Mouse (Mus musculus) lung, postnatal 36 days (tissue): ENCODE data around the gene Agt.

ENCODE experiments used
- DNase-seq: peaks from one replicate; pipeline ENCODE4 v3.0.0; 2022; ENCODE audit warnings: mixed read lengths

Agt gene

GRCm38 (mm10) chr8:124569593-124569992 lies at the start of gene Agt:
Gene Agt, minus strand, starts transcription at chr8:124569706.
- DNase-seq: peak; percentile 20

DNA sequence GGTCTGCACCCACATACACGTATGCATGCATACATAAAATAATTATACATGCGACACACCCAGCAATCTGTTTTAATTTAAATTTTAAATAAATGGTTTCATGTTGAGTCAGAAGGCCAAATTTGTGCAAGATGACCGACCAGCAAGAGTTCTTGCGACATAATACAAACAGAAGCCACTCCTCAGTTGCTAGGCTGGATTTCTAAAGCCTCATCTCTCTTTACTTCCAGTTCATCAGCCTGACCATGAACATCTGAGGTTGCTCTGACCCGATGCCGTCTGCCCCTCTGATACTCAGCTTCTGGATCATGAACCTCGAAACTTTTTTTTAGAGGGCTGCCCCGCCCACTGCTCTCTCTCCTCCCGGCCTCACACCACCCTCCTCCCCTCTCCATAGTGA lies 48.7 kb upstream of the Agt start:
- peak; percentile 58 for DNase-seq

DNA sequence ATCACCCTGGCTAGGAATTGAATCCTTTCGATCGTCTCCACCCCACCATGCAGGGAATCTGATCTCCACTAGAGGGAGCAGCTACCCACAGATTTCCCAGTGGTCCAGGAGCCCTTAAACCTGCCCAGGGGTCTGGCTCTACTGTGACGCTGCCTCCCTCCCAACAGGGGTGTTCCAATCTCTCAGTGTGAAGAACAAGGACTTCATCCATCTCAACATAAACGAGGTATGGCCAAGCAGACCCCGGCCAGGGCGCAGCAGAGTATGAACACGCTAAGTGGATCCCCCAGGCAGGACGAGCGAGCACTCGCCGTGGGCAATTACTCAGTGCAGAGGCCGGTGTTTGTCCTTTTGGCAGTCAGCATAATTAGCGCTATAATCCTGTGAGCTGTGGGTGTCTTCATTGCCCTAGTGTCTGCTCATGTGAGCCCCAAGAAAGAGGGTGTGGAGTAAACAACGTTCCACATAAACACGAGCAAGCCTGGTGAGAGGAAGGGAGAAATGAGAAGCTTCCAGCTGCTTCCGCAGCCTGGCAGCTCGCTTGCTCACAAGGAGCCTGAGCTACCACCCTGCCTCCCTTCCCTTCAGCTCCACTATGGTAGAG lies 47.9 kb upstream of the Agt start:
- DNase-seq: peak; percentile 87

GRCm38 (mm10) chr8:124614325-124614724 lies 44.8 kb upstream of the Agt start:
- no peak for DNase-seq

DNA sequence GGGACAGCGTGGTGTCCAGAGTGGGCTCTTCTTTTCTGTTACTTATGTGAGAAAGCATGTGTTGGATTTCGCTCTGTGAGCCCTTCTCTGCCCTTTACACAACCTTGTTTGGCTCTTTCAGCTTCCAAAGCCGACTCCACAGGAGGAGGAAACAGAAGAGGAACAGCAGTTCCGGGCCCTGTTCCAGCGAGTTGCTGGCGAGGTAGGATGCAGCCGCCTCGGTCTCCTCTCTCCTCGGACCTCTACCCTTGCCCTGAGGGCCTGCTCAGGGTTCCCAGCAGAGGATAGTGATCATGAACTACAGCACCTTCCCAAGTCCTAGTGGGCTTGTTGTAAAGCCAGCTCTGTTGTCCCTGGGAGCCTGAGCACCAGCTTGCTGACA lies 39.5 kb upstream of the Agt start:
- no peak for DNase-seq

- DNase-seq: peak; percentile 6
Observed at GRCm38 (mm10) chr8:124608239-124608971, 38.9 kb upstream of the Agt start.

DNA sequence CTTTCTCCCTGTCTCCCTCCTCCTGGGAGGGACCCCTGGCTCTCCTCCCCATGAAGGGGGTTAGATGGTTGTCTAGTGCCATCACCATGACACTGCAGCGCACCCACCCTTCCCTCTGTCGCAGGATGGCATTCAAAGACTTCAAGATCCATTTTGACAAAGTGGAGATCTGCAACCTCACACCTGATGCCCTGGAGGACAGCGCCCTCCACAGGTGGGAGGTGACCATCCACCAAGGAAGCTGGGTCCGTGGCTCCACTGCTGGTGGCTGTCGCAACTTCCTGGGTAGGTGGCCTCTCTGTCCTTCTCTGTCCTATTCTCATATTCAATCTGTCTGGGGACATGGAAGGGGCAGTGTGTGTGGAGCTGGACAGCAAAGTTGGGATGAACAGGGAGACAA lies 34.6 kb upstream of the Agt start:
- no peak for DNase-seq

DNA sequence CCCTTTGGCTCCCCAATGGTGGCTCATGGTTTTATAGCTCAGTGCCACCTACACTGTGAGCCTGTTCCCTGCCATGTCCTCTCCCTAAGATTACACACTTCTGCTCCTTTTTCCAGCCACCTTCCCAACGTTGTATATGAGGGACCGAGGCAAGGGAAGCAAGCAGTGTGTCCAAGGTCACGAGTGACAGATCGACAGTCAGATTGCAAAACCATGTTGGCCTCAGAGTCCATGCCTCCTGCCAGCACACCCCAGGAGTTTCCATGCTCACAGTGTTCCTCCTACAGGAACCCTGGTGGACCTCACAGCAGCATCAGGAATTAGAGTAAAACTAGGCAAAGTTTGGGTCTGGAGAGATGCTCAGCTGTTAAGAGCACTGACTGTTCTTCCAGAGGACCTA lies 19.9 kb upstream of the Agt start:
- no peak for DNase-seq

- DNase-seq: peak; percentile 10
Observed at GRCm38 (mm10) chr8:124586556-124586955, 17.1 kb upstream of the Agt start.

DNA sequence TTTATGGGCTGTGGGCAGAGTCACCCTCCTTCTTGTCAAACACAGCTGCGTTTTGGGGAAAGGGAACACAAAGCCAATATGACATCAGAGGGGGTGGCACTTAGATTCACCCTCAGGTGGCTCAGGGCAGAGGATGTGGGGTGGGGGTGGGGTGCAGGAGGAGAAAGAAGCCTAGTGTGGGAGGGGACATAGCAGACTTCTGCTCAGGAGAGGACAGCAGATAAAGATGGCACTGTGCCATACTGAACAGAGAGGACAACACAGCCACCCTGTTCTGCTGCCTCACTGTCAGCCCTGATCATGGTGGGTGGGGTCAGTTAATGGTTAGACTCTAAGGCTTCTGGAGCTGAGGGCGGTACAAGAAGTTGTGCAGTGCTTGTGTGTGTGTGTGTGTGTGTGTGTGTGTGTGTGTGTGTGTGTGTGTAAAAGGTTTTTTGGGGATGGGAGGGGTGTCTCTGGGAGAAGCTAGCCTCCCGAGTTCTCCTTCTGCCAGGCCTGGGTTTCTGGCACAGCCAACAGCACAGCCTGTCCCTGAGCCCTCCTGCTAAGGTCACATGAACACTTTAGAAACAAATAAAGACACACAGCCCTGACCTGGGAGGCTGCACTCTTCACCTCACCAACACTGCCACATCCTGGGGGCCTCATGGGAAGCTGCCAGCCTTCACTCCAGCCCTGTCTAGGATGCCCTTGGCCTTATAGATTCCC lies 16.4 kb upstream of the Agt start:
- peak; percentile 36 for DNase-seq

GRCm38 (mm10) chr8:124576751-124577150 lies 7.2 kb upstream of the Agt start:
- peak; percentile 32 for DNase-seq

DNA sequence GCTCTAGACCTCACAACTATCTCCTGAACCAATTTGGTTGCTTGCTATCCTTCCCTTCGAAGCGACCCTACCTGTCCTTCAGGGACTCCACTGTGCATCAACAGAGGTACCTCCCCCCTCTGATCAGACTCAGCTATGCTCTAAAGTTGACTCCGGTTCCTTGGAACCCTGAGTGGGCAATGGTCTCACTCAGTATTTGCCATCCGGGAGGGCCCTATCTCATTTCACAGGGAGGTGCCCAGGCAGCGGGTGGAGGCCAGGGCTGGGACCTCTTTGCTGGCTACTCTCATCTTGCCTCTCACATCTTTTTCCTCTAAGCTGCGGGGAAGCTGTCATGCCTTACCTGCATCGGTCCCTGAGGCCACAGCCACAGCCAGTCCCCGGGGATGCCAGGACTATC lies 6.3 kb upstream of the Agt start, which contains the start of gene Capn9:
TSS of gene Capn9 (plus strand) at position 301 of the 400 bp plus-strand sequence.
- no peak for DNase-seq

GRCm38 (mm10) chr8:124573552-124574340 lies 4.2 kb upstream of the Agt start:
- DNase-seq: peak; percentile 93

DNA sequence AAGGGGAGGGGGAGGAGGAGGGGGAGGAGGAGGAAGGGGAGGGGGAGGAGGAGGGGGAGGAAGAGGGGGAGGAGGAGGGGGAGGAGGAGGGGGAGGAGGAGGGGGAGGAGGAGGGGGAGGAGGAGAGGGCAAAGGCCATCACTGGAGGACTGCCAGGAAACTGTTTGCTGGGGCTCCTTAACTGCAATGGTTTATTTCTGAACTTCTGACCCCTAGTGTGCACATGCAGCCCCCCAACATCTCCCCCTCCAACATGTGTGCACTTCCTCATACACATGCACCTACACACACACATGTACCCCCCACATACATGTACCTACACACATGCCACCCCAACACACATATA lies 2.9 kb upstream of the Agt start:
- DNase-seq: no peak

GRCm38 (mm10) chr8:124571732-124572429 lies 2.4 kb upstream of the Agt start:
- DNase-seq: no peak

GRCm38 (mm10) chr8:124569100-124569499 lies 406 bp downstream of the Agt start:
- DNase-seq: no peak

GRCm38 (mm10) chr8:124567584-124567983 lies 1.9 kb downstream of the Agt start:
- peak; percentile 25 for DNase-seq

GRCm38 (mm10) chr8:124567126-124567525 lies 2.4 kb downstream of the Agt start:
- DNase-seq: no peak

DNA sequence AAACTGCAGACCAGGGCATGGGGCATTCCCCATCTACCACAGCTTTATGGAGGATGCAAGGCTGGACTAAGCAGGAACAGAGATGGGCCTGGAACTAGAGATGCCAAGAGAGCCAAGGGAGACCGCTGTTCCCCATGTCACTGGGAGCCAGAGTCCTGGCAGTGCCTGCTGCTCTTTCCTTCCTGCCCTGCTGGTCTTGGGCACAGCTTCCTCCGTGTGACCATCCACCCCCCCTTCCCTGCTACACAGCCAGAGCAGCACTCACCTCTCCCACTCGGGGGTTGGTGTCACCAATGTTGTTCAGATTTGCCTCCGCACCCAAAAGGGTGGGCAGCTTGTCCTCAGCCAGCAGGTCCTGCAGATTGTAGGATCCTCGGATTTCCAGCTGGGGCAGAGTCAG lies 12.0 kb downstream of the Agt start:
- no peak for DNase-seq

DNA sequence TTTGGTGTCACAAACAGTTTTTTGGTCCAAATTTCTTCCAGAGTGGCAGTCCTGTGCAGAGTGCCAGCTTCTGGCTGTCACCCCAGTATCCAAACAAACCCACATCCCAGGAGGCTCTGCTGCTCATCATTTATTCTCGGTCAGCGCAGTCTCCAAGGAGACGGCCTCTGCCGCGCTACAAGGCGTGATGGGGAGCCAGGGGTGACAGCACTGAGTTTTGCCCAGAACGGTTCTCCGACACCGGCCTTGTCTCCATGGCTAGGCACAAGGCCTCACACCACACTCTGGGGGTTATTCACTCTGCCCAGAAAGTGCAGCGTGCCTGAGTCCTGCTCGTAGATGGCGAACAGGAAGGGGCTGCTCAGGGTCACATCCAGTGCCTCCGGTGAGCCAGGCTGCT lies 12.8 kb downstream of the Agt start:
- no peak for DNase-seq

DNA sequence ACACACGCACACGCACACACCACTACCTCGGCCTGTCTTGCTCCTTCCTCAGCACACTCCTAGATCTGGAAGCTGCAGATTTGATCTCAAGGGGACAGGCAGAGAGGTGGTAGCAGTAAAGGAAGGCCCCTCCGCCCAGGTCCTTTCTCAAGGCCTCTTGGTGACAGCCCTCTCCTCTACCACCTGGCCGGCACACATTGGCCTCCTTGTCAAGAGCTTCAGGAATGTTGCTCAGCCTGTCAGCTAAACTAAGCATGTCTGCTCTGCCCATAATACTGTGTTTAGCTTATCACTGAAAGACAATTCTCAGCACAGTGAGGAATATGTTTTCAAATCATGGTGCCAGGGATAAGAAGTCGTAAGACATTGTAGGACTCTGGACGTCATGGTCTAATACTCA lies 13.3 kb downstream of the Agt start:
- peak; percentile 26 for DNase-seq

DNA sequence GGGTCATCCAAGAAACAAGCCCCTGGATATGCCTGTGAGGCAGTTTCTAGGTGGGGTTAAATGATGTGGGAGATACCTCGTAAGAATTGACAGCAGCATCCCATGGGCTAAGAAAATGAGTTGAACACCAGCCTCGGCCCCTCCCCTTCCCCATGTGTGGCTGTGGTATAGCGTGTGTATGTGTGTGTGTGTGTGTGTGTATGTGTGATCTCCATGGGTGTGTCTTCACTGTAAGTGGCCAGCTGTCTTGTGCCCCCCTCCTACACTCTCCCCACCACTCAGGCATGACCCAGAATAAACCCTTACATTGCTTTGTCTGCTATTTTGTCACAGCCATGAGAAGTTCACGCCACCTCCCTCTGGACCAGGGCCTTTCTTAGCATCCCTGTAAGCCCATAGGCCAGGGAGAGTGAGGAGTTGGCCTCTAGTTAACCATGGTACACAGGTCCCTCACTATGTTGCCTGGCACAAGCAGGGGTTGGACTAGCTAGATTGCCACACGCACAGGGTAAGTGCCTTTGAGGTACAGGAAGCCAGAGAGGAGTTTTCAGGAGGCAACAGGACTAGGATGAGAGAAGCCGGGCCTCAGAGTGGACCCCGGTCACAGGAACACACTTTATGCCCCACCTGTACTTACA lies 14.3 kb downstream of the Agt start:
- no peak for DNase-seq
